Mouse (Mus musculus) layer of hippocampus, postnatal 36 days (tissue): ENCODE measurements around the gene Fam184b. TPM values are rescaled to one million over a fixed set of nuclear protein-coding genes. Genes with fewer than 3 reads are reported as not detected.
A peak's percentile ranks its signal among the peaks of the same experiment; 100 is the strongest.

Experiments
- DNase-seq, 2 experiments: peaks; one replicate each; pipeline ENCODE4 v3.0.0; 2022
- total RNA-seq, 2 experiments: library from RNA; stranded (reverse); gene quantifications; 2 replicates each; pipeline ENCODE4 v1.2.3; 2021

Fam184b gene
- total RNA-seq, 2 experiments from 2014 or later, result 6.8 to 7.4 TPM

DNA sequence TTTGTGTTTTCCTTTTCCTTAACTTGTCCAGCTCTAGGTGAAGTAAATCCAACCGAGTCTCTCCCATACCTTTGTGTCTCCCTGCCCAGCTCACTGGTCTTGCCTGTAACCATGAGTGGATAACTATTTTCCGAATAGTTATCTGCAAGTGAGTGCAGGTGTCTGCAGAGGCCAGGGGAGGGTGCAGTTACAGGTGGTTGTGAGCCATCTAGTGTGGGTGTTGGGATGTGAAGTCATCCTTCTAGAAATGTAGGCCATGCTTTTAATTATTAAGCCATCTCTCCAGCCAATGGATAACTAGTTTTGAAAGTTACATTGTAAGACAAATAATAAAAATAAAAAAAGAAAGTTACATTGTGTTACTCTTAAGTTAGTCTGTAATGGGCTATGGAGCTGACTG is 125.9 kb downstream of the Fam184b start:
- DNase-seq, result no peak

DNA sequence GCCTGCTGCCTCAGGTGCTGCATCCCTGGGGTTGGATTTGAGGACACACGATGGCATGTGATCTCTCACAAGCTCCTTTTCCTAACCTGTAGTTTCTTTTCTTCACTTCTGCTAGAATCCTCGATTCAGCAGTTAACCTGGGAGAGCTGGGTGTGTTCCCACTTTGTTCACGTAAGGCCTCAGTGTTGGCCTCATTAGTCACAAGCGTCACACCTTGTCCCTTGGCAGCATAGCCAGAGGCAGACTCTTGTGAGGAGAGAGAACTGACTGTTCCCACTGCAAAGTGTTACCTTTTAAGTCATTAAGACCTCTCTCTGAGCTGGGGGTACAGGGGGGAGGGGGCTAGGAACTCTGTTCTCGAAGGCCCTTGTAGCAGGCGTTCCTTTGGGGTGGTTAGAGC is 126.5 kb downstream of the Fam184b start:
- no peak for DNase-seq

DNA sequence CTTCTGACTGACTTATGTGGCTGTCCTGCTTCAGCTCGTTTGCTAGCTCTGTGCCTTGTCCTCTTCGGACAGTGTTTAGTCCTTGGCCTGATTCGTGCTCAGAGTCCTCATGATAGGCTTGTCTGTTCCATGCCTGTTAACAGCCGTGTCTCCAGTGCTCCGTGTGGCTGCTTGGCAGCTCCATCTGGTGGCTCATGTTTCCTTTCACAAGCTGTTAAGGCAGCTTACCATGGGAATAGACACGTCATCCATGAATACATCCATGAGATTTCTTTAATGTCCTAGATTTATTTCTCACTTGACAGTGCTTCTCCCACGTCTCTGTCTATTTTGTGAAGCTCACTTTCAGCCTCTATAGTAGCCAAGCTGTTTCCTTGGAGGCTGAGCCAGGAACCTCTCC is 129.3 kb downstream of the Fam184b start:
- DNase-seq, result no peak

DNA sequence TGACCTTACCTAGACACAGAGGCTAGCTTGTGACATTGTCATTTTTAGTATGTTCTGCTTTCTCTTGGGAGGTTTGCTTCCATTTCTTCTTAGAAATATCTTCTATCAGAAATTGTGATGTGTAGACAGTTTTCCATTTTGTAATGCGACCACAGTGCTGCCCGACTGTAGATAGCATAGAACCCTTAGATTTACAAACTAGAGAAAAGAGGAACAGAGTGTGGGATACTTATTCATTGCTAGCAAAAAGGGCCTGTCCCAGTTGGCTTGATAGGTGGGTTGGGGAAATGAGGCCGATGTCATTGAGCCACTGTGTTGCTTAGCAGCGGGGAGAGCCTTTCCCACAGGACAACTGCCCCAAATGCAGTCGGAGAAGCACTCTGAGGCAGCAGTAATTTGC is 141.8 kb downstream of the Fam184b start:
- DNase-seq, result no peak

DNA sequence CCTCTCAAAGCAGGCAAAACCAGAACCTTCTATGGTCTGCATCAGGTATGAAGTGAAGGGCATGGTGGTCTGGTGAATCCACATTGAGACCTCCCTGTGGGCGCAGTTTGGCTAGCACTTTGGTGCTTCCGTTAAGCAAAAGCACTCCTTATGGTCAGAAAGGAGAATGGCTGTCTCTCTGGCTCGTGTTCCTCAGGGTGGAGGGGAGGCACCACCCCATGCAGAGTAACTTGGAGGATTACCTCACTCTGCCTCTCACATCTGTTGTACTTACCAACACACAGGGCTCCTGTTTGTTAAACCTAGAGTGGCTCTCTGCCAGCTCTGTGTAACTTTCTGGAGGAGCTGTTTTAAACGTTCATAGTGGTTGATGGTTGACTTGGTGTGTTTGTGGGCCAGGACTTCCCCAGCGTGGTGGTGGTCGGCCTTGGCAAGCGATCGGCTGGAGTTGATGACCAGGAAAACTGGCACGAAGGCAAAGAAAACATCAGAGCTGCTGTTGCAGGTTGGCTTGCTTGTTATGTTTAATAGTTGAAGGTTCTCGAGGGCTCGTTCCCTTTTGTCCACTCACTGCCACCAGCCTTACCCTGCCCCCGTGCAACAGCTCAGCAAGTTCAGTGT is 142.4 kb downstream of the Fam184b start:
- DNase-seq, result no peak

DNA sequence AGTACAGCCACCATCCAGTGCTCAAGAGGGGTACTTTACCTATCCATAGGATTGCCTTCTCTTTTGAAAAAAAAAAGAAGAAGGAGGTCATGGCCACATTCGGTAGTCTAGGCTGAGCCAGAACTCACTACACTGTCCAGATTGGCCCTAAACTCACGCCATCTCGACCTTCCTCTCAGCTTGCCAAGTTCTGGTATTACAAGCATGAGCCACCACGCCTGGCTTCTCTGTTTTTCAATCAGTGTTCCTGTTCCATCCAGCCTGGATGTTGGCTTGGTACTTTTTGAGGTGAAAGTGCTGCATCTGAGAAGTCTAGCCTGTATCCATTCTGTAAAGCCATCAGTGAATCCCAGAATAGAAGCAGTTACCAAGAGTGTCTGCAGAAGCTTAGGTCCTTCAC is 142.9 kb downstream of the Fam184b start:
- DNase-seq, result no peak

DNA sequence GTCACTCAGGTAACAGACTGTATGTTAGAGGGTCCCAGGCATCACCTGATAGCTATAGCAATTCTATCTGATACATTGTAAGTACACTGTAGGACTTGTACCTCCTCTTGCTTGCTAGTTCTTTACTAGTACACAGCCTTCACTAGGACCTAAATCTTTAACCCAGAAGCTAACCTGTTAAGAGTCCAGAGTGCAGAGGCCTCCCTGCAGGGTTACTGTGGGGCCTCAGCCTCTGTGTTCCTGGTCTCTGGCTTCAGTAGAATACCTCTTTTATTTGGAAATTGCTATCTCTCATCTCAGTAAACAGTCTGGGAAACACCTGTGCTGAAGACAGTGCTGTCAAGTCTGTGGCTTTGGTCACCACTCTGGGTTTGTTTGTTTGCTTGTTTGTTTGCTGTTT is 143.4 kb downstream of the Fam184b start:
- DNase-seq, result no peak

DNA sequence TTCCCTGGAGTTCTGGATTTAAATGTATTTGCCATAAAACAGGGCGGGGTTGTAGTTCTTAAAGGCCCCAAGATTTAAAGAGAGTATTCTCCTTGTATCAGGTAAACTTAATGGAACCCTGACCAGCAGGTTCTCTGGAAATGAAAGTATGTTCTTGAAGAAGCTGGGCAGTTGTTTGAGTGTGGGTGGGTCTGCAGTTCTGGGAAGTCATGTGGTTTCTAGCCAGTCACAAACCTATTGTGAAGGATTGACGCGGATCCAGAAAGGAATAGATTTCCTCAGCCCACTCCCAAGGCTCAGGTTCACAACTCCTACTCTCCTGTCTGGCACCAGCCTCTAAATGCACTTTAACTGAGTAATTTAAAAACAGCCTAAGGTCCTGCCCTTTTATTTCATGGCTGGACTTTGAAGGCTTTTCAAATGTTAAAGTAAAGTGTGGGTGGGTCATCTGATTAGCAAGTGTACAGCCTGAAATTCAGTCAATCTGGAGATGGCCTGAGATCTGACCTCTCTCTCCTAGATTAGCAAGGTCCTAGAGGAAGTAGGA is 143.9 kb downstream of the Fam184b start:
- no peak for DNase-seq

DNA sequence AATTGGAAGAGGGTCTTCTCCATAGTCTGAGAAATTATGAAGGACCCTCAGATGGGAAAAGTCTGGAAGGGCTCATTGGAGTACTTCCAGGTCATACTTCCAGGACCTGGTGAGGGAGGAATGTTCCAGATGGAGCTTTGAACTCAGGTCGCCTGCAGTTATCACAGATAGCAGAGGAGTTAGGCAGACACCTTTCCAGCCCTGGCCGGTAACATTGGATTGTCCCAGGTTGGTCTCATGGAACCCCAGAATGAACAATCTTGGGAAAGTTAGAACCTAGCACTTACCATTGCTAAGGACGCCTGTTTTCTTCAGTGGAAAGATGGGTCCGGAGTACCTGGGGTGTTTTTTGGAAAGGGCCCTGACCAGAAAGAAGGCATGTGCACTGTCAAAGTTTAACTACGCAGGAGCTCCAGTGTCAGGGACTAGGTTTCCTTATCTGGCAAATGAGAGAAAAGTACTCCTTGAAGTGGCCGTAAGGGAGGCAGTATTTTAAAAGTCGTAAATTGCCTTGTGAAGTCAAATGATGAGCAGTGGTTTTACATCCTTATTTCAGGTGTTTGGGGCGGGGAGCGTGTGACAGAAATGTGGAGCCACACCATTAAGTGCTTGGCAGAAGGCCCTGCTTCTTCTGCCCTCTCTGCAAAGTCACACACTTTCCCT is 145.2 kb downstream of the Fam184b start:
- no peak for DNase-seq

DNA sequence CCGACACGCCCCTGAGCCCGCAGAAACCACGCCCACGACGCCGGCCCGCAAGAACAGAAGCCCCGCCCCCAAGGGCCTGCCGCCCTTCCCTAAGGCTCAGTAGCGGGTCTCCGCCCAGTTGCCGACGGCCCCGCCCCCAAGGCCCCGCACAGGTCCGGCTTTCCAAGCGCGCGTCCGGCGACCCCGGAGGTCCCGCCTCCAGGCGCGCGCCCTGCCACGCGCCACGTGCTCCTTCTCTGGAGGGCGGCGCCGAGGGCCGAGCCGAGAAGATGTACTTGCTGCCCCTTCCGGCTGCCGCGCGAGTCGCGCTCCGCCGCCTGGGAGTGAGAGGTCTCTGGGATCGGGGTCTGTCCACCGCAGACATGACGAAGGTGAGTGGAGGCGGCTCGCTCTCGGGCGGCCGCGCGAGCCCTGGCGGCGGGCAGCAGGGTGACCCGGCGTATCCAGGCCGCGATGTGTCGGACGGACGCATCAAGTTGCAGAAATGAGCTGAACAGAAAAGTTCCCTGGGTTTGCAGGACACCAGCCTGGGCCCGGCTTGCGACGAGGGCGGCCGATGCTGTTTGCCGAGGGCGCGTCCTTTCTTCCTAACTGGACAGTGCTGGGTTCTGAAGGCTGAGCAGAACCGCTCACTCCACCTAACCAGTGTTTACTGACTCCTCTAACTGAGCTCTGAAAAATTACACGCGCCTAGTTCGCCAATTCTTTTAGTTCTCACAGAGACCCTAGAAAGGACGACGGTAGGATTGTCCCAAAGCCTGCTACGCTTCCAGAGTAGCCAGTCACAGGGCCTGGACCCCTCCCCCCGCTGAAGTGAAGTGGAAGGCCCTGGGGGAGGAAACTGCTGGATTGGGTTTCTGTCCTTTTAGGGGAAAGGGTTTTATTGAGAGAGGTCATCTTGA is 146.0 kb downstream of the Fam184b start, which contains the start of gene Lap3:
Gene Lap3 (plus strand): TSS at position 184 of the 902 bp plus-strand sequence.
- DNase-seq, result peak; percentile 98

DNA sequence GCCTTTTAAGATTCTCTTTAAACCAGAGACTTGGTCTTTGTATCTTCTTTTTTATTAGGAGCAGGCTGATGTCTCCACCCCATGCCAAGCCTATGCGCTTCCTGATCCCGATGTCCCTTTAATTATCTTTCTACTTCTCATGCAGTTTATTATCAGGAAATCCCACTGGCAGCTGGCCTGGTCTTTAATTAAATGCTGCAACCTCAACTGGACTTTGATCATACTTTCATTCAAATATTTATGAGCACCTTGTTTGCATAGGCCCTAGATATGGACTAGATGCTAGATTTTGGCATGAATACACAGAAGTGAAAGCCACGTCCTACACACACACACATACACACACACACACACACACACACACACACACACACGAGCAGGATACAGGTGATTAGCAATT is 147.6 kb downstream of the Fam184b start:
- no peak for DNase-seq

DNA sequence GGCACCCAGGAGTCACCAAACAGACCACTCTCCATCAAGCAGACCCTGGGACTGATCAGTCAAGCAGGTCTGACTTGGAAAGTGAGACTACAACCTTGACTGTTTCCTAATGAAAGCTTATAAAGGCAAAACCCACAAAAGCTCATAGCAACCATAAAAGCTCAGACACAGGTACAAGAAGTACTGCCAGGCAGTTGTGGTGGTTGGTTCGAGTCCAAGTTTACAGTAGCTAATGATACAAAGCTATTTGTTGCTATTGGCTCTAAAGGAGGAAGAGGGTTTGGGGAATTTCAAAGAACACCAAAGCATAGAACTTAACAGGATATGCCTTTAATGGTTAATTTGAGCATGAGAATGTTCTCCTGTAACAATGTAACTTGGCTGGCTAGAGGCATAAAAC is 155.8 kb downstream of the Fam184b start:
- no peak for DNase-seq

DNA sequence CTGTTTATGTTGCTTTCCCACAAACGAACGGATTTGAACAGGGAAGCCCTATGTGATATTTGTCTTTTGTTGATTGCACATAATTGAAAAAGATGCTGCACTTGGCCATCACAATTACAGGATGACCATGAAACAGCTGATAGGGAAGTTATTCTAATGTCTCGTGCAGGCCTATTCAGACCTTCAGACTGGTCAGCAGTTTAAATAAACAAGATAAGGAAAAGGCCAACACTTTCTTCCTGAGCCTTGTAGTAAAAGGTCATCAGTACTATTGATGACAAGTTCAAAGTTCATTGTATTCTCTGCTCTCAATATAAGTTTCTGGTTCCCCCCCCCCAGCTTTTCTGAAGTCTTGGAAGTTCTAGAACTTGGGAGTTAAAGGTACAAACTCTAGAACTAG is 156.8 kb downstream of the Fam184b start:
- DNase-seq, result no peak

DNA sequence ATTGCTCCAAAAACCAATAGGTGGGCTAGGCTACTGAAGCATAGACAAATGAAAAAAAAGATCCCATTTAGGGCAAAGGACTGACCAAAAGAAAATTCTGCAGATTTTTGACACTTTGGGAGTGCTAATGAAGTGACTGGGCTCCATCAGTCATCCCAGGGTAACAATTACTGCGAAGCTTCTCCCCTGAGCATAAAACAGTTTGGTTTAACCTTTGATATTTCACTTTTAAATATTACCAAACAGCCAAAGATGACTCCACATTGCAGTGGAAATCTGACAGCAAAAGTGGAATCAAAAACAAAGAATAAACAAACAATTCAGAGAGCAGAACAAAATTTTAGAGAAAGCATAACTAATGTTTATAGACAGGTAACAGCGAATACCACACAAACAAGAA is 158.3 kb downstream of the Fam184b start:
- DNase-seq, result no peak

DNA sequence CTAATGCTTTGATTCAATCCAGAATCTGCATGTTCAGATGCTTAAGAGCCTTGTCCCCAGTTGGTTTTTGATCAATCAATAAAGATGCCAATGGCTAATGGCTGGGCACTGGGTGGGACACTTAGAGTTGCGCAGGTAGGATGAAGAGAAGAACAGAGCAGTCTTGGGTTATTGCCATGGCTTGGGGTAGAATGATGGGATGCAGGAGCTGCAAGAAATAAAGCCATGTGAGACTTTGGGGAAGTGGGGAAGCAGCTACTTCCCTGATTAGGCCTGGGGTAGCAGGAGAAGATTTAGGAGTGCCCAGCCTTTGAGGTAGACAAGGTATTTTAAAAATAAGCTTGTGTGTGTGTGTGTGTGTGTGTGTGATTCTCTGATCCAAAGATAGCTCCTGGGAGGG is 159.3 kb downstream of the Fam184b start:
- no peak for DNase-seq

Other genes with a start within 250 kb of the Fam184b start
- 100 to 1,000 TPM; 156 to 169 TPM for gene Qdpr, start 189.4 kb downstream of the Fam184b start, total RNA-seq
- 1 to 10 TPM in 1 of 2 experiments, under 1 TPM in 1; 0.37 to 1.1 TPM for gene Clrn2, start 185.9 kb downstream of the Fam184b start, total RNA-seq
- gene Lap3, start 146.2 kb downstream of the Fam184b start, total RNA-seq, result 10 to 100 TPM; 58.7 to 63.4 TPM
- 100 to 1,000 TPM; 106 to 112 TPM for gene Med28, start 119.4 kb downstream of the Fam184b start, total RNA-seq
- under 1 TPM; 0.30 to 0.38 TPM for gene Ncapg, start 30.3 kb upstream of the Fam184b start, total RNA-seq
- gene Lcorl, start 218.0 kb upstream of the Fam184b start, total RNA-seq, result 10 to 100 TPM; 36.5 to 37.7 TPM